In genomic region chr11:108959196-108959595, GRCm38 (mm10) we compare ENCODE assay signal across 30 mouse cellular contexts. TPM values are rescaled to one million over a fixed set of nuclear protein-coding genes. Genes with fewer than 3 reads are reported as not detected.
A peak's percentile ranks its signal among the peaks of the same experiment; 100 is the strongest.
DNase-seq lines count a peak whose midpoint lies in the region; ATAC-seq lines count a peak whose summit lies in the region.
"Had no signal": no experiment of that assay in that cellular context is flagged by ENCODE, and none has a peak within 500 bp of the region (broad histone marks: within the 10 kb centered on the region; RNA-seq: fewer than 3 reads in every experiment).

No protein-coding gene starts in this region.

- no peak overlapping the region for H3K4me3 ChIP-seq in hindbrain, embryonic 10.5 days
- no peak overlapping the region for H3K4me3 ChIP-seq in hindbrain, embryonic 11.5 days (ENCODE audit: low read depth, low read length)
- no peak overlapping the region for H3K4me3 ChIP-seq in hindbrain, embryonic 12.5 days
- no peak overlapping the region for H3K4me3 ChIP-seq in hindbrain, embryonic 16.5 days (ENCODE audit: low read length)
- H3K4me3 ChIP-seq in neural tube, embryonic 14.5 days (ENCODE audit: low read depth, low read length): no peak overlapping the region
- H3K4me3 ChIP-seq: embryonic facial prominence, embryonic 13.5 days; forebrain, embryonic 10.5 days; heart, adult 2 months; heart, embryonic 13.5 days; intestine, embryonic 15.5 days; limb, embryonic 12.5 days; lung, embryonic 15.5 days; myocyte had no signal

- H3K9ac ChIP-seq in hindbrain, embryonic 11.5 days (ENCODE audit: low read depth, low read length): no peak overlapping the region
- H3K9ac ChIP-seq in hindbrain, embryonic 12.5 days: no peak overlapping the region
- no peak overlapping the region for H3K9ac ChIP-seq in hindbrain, embryonic 16.5 days (ENCODE audit: low read depth, low read length)
- no peak overlapping the region for H3K9ac ChIP-seq in neural tube, embryonic 14.5 days (replicated peaks; ENCODE audit: low read depth, low read length)
- H3K9ac ChIP-seq: embryonic facial prominence, embryonic 13.5 days; forebrain, postnatal 0 days; heart, embryonic 13.5 days; intestine, embryonic 15.5 days; limb, embryonic 12.5 days; lung, embryonic 15.5 days had no signal

- H3K9me3 ChIP-seq in hindbrain, embryonic 10.5 days: no peaks in the 10 kb centered on the region
- no peaks in the 10 kb centered on the region; the same call in 1 of the 2 replicates for H3K9me3 ChIP-seq in hindbrain, embryonic 11.5 days (ENCODE audit: control insufficient read depth, low read length)
- H3K9me3 ChIP-seq in hindbrain, embryonic 12.5 days (replicated peaks): no peaks in the 10 kb centered on the region
- H3K9me3 ChIP-seq in hindbrain, embryonic 16.5 days (ENCODE audit: control insufficient read depth, low read length): no peaks in the 10 kb centered on the region; the same call in 1 of the 2 replicates
- H3K9me3 ChIP-seq in neural tube, embryonic 14.5 days (ENCODE audit: control insufficient read depth, low read length): no peaks in the 10 kb centered on the region
- H3K9me3 ChIP-seq: embryonic facial prominence, embryonic 13.5 days; forebrain, embryonic 10.5 days; heart, embryonic 13.5 days; intestine, embryonic 15.5 days; lung, embryonic 15.5 days had no signal

- DNase-seq in hindbrain, embryonic 10.5 days (ENCODE audit: low spot score): no peak
- DNase-seq in hindbrain, embryonic 11.5 days (ENCODE audit: low spot score): no peak
- DNase-seq in kidney, postnatal 10 days: no peak
- no peak for DNase-seq in layer of hippocampus, adult 8-10 months (ENCODE audit: low spot score in 2 of 2)
- DNase-seq: adrenal gland, postnatal 10 days; cerebellum, adult 11 months; cerebellum, adult 9-10 months; forebrain, postnatal 0 days; heart, adult 2 months; heart, postnatal 10 days; kidney, adult 8-10 months; kidney, postnatal 14 days; right cerebral cortex, adult 18-20 months; thymus, adult 2 months; thymus, postnatal 36 days had no signal

- 48% methylated on average over 5 of the region's 5 CpGs for WGBS in hindbrain, embryonic 10.5 days
- 50% methylated on average over 5 of the region's 5 CpGs for WGBS in hindbrain, embryonic 11.5 days
- 45% methylated on average over 5 of the region's 5 CpGs for WGBS in hindbrain, embryonic 12.5 days
- 27% methylated on average over 5 of the region's 5 CpGs for WGBS in hindbrain, embryonic 16.5 days
- WGBS in neural tube, embryonic 14.5 days: 41% methylated on average over 5 of the region's 5 CpGs

- no peaks in the 10 kb centered on the region for H3K36me3 ChIP-seq in hindbrain, embryonic 10.5 days
- no peaks in the 10 kb centered on the region for H3K36me3 ChIP-seq in hindbrain, embryonic 11.5 days (ENCODE audit: control insufficient read depth, insufficient read depth, low read length)
- no peaks in the 10 kb centered on the region for H3K36me3 ChIP-seq in hindbrain, embryonic 12.5 days
- H3K36me3 ChIP-seq in hindbrain, embryonic 16.5 days (ENCODE audit: control insufficient read depth, insufficient read depth, low read length): no peaks in the 10 kb centered on the region
- no peaks in the 10 kb centered on the region for H3K36me3 ChIP-seq in neural tube, embryonic 14.5 days (ENCODE audit: control insufficient read depth, insufficient read depth, low read length)
- H3K36me3 ChIP-seq: embryonic facial prominence, embryonic 13.5 days; forebrain, embryonic 10.5 days; intestine, embryonic 15.5 days; limb, embryonic 12.5 days; lung, embryonic 15.5 days had no signal

- no peak overlapping the region for H3K4me2 ChIP-seq in hindbrain, embryonic 11.5 days (replicated peaks; ENCODE audit: low read depth, low read length)
- H3K4me2 ChIP-seq in hindbrain, embryonic 12.5 days (replicated peaks): no peak overlapping the region
- no peak overlapping the region for H3K4me2 ChIP-seq in hindbrain, embryonic 16.5 days (ENCODE audit: low read length)
- no peak overlapping the region for H3K4me2 ChIP-seq in neural tube, embryonic 14.5 days (ENCODE audit: low read depth, low read length)
- H3K4me2 ChIP-seq: embryonic facial prominence, embryonic 13.5 days; heart, embryonic 13.5 days; intestine, embryonic 15.5 days; limb, embryonic 12.5 days; liver, embryonic 11.5 days; lung, embryonic 15.5 days; midbrain, embryonic 11.5 days had no signal

- H3K27me3 ChIP-seq in hindbrain, embryonic 10.5 days (ENCODE audit: insufficient read depth, poor library complexity, severe bottlenecking): 0 out of 2 replicates have a peak, but pooled peaks cover 5% of the 10 kb centered on the region
- H3K27me3 ChIP-seq in hindbrain, embryonic 11.5 days (ENCODE audit: control insufficient read depth, insufficient read depth, low read length): no peaks in the 10 kb centered on the region
- H3K27me3 ChIP-seq in hindbrain, embryonic 12.5 days: no peaks in the 10 kb centered on the region
- H3K27me3 ChIP-seq in hindbrain, embryonic 16.5 days (replicated peaks; ENCODE audit: control insufficient read depth, insufficient read depth, low read length): no peaks in the 10 kb centered on the region
- H3K27me3 ChIP-seq in neural tube, embryonic 14.5 days (ENCODE audit: control insufficient read depth, insufficient read depth, low read length): no peaks in the 10 kb centered on the region
- H3K27me3 ChIP-seq: embryonic facial prominence, embryonic 13.5 days; heart, embryonic 13.5 days; intestine, embryonic 15.5 days; limb, embryonic 12.5 days; lung, embryonic 15.5 days had no signal

- H3K4me1 ChIP-seq in hindbrain, embryonic 10.5 days (replicated peaks): peaks cover 39% of the 10 kb centered on the region
- H3K4me1 ChIP-seq in hindbrain, embryonic 11.5 days (replicated peaks; ENCODE audit: control insufficient read depth, insufficient read depth, low read length): 0 out of 2 replicates have a peak, but pooled peaks cover 2% of the 10 kb centered on the region
- peaks cover 29% of the 10 kb centered on the region for H3K4me1 ChIP-seq in hindbrain, embryonic 12.5 days
- peaks cover 8% of the 10 kb centered on the region; the same call in 1 of the 2 replicates for H3K4me1 ChIP-seq in hindbrain, embryonic 16.5 days (ENCODE audit: control insufficient read depth, insufficient read depth, low read depth, low read length)
- peaks cover 3% of the 10 kb centered on the region; the same call in 1 of the 2 replicates for H3K4me1 ChIP-seq in neural tube, embryonic 14.5 days (ENCODE audit: control insufficient read depth, insufficient read depth, low read length)

- ATAC-seq in hindbrain, embryonic 11.5 days (ENCODE audit: low FRiP score): no peak
- ATAC-seq in hindbrain, embryonic 12.5 days (ENCODE audit: low FRiP score): no peak
- ATAC-seq in hindbrain, embryonic 16.5 days: peak; percentile 48
- peak; percentile 17; the same call in 1 of the 2 replicates for ATAC-seq in neural tube, embryonic 14.5 days (ENCODE audit: low read depth)
- ATAC-seq: forebrain, postnatal 0 days; intestine, embryonic 15.5 days; Patski had no signal

- H3K27ac ChIP-seq in hindbrain, embryonic 10.5 days: peak overlapping the region; percentile 64
- H3K27ac ChIP-seq in hindbrain, embryonic 11.5 days (ENCODE audit: low read depth, low read length): no peak overlapping the region
- peak overlapping the region; percentile 49 for H3K27ac ChIP-seq in hindbrain, embryonic 12.5 days
- 0 out of 2 replicates have a peak overlapping the region, but pooled peaks have one; percentile 18 for H3K27ac ChIP-seq in hindbrain, embryonic 16.5 days (ENCODE audit: low read depth, low read length)
- no peak overlapping the region for H3K27ac ChIP-seq in neural tube, embryonic 14.5 days (ENCODE audit: low read depth, low read length)
- H3K27ac ChIP-seq: embryonic facial prominence, embryonic 13.5 days; heart, adult 2 months; heart, embryonic 13.5 days; intestine, embryonic 15.5 days; limb, embryonic 12.5 days; lung, embryonic 15.5 days; stomach, postnatal 0 days had no signal

RNA-seq across cellular contexts. Expression of gene Axin2, which starts 39.0 kb away (rescaled TPM):
- 18.0 and 19.8 TPM in 2 replicates for polyA plus RNA-seq in hindbrain, embryonic 10.5 days (2016; fragmentation: Nextera tagmentation; extraction: Ambion mirVana)
- polyA plus RNA-seq in hindbrain, embryonic 11.5 days (2014; fragmentation: Nextera tagmentation; extraction: Ambion mirVana): 20.1 and 26.5 TPM in 2 replicates
- polyA plus RNA-seq in hindbrain, embryonic 12.5 days (2016; fragmentation: Nextera tagmentation; extraction: Ambion mirVana): 17.5 and 20.3 TPM in 2 replicates
- polyA plus RNA-seq in hindbrain, embryonic 16.5 days (2015; fragmentation: Nextera tagmentation; extraction: Ambion mirVana): 7.2 and 7.7 TPM in 2 replicates
- polyA plus RNA-seq in neural tube, embryonic 14.5 days (2014; fragmentation: Nextera tagmentation; extraction: Ambion mirVana): 6.6 and 9.1 TPM in 2 replicates
- total RNA-seq in layer of hippocampus, adult 8-10 months (2022): 10 to 100 TPM; 29.6 to 35.6 (median 32.4) TPM
- total RNA-seq: MEL had no signal

Comparison
In these comparisons a context has a peak if more than half of its experiments do, and no peak if none do; other contexts are left out.
1. H3K27ac ChIP-seq: peak in hindbrain, embryonic 10.5 days (single experiment), hindbrain, embryonic 12.5 days (single experiment) and hindbrain, embryonic 16.5 days (single experiment); none in hindbrain, embryonic 11.5 days (single experiment) and neural tube, embryonic 14.5 days (single experiment).
2. ATAC-seq: peak in hindbrain, embryonic 16.5 days (single experiment) and neural tube, embryonic 14.5 days (single experiment); none in hindbrain, embryonic 11.5 days (single experiment) and hindbrain, embryonic 12.5 days (single experiment).